Mouse (Mus musculus) stomach, postnatal 0 days (tissue): ENCODE data around the gene Krtap1-4. TPM values are rescaled to one million over a fixed set of nuclear protein-coding genes. Genes with fewer than 3 reads are reported as not detected.
"Not testable (repeated sequence)": the region's sequence is repeated elsewhere in the genome, so short reads cannot be mapped to it uniquely, and the experiment has no call there.

Source experiments
- ATAC-seq: fragments of 200-750 bp; cut with Nextera tagmentation; 2 replicates; pipeline ENCODE4 v1.8.0; 2017; ENCODE audit not compliant: low FRiP score, low TSS enrichment
- DNase-seq: peaks from one replicate; pipeline ENCODE4 v3.0.0-alpha.2; 2016; ENCODE audit warnings: low spot score
- H3K27ac ChIP-seq: fragments of 300-500 bp; sonication (generic); replicated peaks from 2 replicates; pipeline ENCODE4 v1.5.1; 2014; ENCODE audit warnings: mild to moderate bottlenecking, control low read depth
- H3K27me3 ChIP-seq: fragments of 300-500 bp; sonication (generic); 2 replicates; pipeline ENCODE4 v1.6.1; 2014; ENCODE audit warnings: low read length; ENCODE audit not compliant: control insufficient read depth, insufficient read depth
- H3K36me3 ChIP-seq: fragments of 300-500 bp; sonication (generic); 2 replicates; pipeline ENCODE4 v1.6.1; 2014; ENCODE audit warnings: low read length, mixed read lengths; ENCODE audit not compliant: control insufficient read depth, insufficient read depth
- H3K4me1 ChIP-seq: fragments of 300-500 bp; sonication (generic); replicated peaks from 2 replicates; pipeline ENCODE4 v1.6.1; 2014; ENCODE audit warnings: antibody characterized with exemption; ENCODE audit not compliant: control insufficient read depth, insufficient read depth
- H3K4me2 ChIP-seq: fragments of 300-500 bp; sonication (generic); replicated peaks from 2 replicates; pipeline ENCODE4 v1.6.1; 2014; ENCODE audit warnings: low read depth, mild to moderate bottlenecking, control low read depth, moderate library complexity
- H3K4me3 ChIP-seq: fragments of 300-500 bp; sonication (generic); 2 replicates; pipeline ENCODE4 v1.5.1; 2014; ENCODE audit warnings: low read depth, low read length, control low read depth
- H3K9ac ChIP-seq: fragments of 300-500 bp; sonication (generic); 2 replicates; pipeline ENCODE4 v1.6.1; 2014; ENCODE audit warnings: mild to moderate bottlenecking, low read length, control low read depth, mixed read lengths
- H3K9me3 ChIP-seq: fragments of 300-500 bp; sonication (generic); 2 replicates; pipeline ENCODE4 v1.6.1; 2016; ENCODE audit warnings: low read length; ENCODE audit not compliant: control insufficient read depth
- CTCF ChIP-seq: IDR thresholded peaks from 2 replicates; pipeline ENCODE4 v1.5.1; 2016; ENCODE audit warnings: antibody characterized with exemption, low read depth, mild to moderate bottlenecking, moderate library complexity
- EP300 ChIP-seq: optimal IDR thresholded peaks from 2 replicates; pipeline ENCODE3; 2016; ENCODE audit warnings: antibody characterized with exemption
- WGBS: fragments of 180-500 bp; shearing (Covaris S2); extraction: QIAGEN DNeasy Blood & Tissue Kit; methylation state at CpG from one replicate; pipeline ENCODE4 v1.1.7; 2014; 5-methylcytosine and 5-hydroxymethylcytosine counted together
- polyA plus RNA-seq: library from polyadenylated mRNA; unstranded; fragments of >200 nt; fragmentation: Nextera tagmentation; extraction: Ambion mirVana; gene quantifications from 2 replicates; pipeline ENCODE4 v1.2.1, GENCODE M21; 2015

Gene Krtap1-4
- polyA plus RNA-seq, 1 experiment from 2014 or later, result not detected

DNA sequence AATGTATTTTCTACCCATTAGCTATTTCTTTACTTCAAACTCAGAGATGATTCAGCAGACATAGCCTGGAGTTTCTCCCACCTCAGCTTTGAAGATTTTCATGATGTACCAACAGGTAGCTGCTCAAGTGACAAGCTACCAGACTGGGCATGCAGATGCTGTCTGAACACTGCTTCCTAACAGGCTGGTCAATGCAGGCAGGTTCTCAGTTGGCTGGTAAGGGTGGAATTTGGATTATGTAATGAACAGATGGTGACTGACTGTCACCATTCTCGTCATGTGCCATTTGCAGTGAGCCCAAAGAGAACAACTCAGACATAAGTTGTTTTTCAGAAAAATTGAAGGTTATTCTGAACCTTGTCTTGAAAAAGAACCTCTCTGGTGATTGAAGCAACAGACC, 25.7 kb upstream of the Krtap1-4 start:
- ATAC-seq, result no peak

DNA sequence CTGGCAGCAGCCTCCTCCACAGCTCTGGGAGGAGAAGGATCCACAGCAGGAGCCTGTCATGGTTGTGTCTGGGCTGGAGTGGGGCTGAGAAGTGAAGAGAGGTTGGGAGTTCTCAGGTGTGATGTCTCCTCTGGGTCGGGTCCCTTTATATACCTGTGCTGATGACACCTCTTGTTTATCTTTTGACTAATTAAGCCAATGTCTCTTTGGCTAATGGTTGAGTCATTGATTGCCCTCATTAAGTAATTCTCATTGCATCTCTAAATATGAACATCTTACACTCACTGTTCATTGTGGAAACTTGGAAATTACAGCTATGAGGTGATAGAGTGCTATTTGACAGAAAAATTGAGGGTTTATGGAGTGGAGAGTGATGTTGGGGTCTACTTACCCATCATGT, 19.8 kb upstream of the Krtap1-4 start, which contains the start of gene Gm11938:
Gm11938 (minus strand) TSS at position 101 of the 400 bp plus-strand sequence.
- H3K27me3 ChIP-seq, H3K27ac ChIP-seq, DNase-seq, H3K9ac ChIP-seq, H3K36me3 ChIP-seq, ATAC-seq, H3K4me3 ChIP-seq, H3K4me1 ChIP-seq, H3K4me2 ChIP-seq, H3K9me3 ChIP-seq: not testable (repeated sequence)
- WGBS, result 53% methylated on average over 1 of the region's 1 CpGs

More for the DNA sequence above, 25.7 kb upstream of the Krtap1-4 start:
- Histone ChIP-seq H3K4me1 (no peaks in the 10 kb centered on the region), H3K4me3 (no peak overlapping the region), H3K4me2 (no peak overlapping the region), H3K27ac (no peak overlapping the region), H3K27me3 (no peaks in the 10 kb centered on the region), H3K36me3 (no peaks in the 10 kb centered on the region), H3K9me3 (no peaks in the 10 kb centered on the region), H3K9ac (no peak overlapping the region)
- TF ChIP-seq CTCF (no peak), EP300 (no peak)
- 50% methylated on average over 1 of the region's 1 CpGs for WGBS
- no peak for DNase-seq

DNA sequence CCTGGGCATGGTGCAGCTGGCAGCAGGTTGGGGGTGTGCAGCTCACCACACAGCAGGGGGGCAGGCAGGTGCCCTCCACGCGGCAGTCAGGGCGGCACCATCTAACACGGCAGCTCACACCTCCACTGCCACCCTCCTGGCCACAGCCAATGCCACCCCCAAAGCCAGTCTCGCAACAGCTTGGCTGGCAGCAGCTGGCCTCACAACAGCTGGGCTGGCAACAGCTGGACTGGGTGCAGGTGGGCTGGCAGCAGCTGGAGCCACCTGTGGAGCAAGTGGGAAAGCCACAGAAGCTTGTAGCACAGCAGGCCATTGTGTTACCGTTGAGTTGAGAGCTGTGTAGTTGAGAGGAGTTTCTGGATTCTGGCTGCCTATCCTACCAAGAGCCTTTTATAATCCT, 14.3 kb upstream of the Krtap1-4 start, which contains the start of gene Krtap9-3:
Krtap9-3 (minus strand) TSS at position 364 of the 400 bp plus-strand sequence.
- not testable (repeated sequence) for ATAC-seq, H3K36me3 ChIP-seq, H3K9me3 ChIP-seq, H3K4me2 ChIP-seq, DNase-seq, H3K27me3 ChIP-seq, H3K27ac ChIP-seq, H3K4me3 ChIP-seq, H3K4me1 ChIP-seq, H3K9ac ChIP-seq
- 63% methylated on average over 4 of the region's 6 CpGs for WGBS

DNA sequence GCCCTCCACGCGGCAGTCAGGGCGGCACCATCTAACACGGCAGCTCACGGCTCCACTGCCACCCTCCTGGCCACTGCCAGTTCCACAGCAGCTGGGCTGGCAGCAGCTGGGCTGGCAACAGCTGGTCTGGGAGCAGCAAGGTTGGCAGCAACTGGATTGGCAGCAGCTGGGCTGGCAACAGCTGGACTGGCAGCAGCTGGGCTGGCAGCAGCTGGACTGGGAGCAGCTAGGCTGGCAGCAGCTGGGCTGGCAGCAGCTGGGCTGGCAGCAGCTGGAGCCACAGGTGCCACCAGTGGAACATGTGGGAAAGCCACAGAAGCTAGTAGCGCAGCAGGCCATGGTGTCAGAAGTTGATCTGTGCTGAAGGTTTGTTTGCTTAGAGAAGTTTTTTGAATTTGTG, 7.5 kb upstream of the Krtap1-4 start, which contains the start of gene Krtap1-3:
Krtap1-3 (minus strand) TSS at position 359 of the 400 bp plus-strand sequence.
- TF ChIP-seq CTCF, result no peak
- no peak for TF ChIP-seq EP300
- Histone ChIP-seq H3K27me3 (no peaks in the 10 kb centered on the region), H3K4me2 (no peak within 1 kb of the TSS), H3K36me3 (no peaks in the 10 kb centered on the region), H3K4me3 (no peak within 1 kb of the TSS), H3K27ac (no peak within 1 kb of the TSS), H3K9me3 (no peaks in the 10 kb centered on the region), H3K9ac (no peak within 1 kb of the TSS), H3K4me1 (no peaks in the 10 kb centered on the region)
- WGBS, result 88% methylated on average over 6 of the region's 6 CpGs
- no peak for ATAC-seq
- DNase-seq, result no peak

DNA sequence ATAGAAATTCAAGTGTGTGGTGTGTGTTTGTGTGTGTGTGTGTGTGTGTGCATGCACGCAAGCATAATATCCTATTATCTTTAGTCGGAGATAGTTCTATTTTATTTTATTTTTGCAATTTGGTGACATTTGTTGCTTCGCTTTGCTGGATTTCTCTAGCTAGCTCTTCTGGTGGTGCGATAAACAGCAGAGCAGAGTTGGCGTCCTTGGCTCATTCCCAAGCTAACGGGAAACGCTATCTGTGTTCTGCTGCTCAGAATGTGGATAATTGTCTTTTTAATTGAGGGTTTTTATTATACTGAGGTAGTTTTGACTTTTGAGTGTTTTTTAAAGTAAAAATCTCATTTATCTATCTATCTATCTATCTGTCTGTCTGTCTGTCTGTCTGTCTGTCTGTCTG, 1.6 kb upstream of the Krtap1-4 start:
- Histone ChIP-seq H3K36me3 (no peaks in the 10 kb centered on the region), H3K4me1 (no peaks in the 10 kb centered on the region), H3K4me2 (no peak overlapping the region), H3K27me3 (no peaks in the 10 kb centered on the region), H3K27ac (no peak overlapping the region), H3K4me3 (no peak overlapping the region), H3K9ac (no peak overlapping the region), H3K9me3 (no peaks in the 10 kb centered on the region)
- no peak for ATAC-seq
- no peak for TF ChIP-seq EP300
- no peak for TF ChIP-seq CTCF
- 85% methylated on average over 7 of the region's 7 CpGs for WGBS
- no peak for DNase-seq

DNA sequence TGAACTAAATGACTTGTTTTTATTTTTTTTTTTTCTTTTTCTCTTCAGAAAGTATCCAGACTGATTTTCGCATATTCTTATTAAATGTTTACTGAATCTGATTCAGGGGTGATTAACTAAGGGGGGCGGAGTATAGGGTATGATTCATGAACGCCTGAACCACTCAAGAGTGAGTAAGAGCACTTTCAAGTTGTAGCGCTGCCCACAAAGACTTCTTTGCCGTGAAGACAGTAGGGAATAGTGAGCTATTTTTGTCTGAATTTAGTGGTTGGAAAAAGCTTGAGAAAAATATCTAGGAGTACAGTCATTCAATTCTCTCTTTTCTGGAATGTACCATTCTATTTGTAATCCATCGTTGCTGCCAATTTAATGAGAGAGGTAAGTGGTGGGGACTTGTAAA, 1.9 kb downstream of the Krtap1-4 start:
- Histone ChIP-seq H3K9ac (no peak overlapping the region), H3K4me2 (no peak overlapping the region), H3K4me1 (no peaks in the 10 kb centered on the region), H3K27ac (no peak overlapping the region), H3K9me3 (no peaks in the 10 kb centered on the region), H3K27me3 (no peaks in the 10 kb centered on the region), H3K36me3 (no peaks in the 10 kb centered on the region), H3K4me3 (no peak overlapping the region)
- DNase-seq, result no peak
- WGBS, result 73% methylated on average over 6 of the region's 6 CpGs
- no peak for ATAC-seq
- no peak for TF ChIP-seq CTCF
- no peak for TF ChIP-seq EP300
